Mouse (Mus musculus) mature B cell (primary cell): ENCODE data around the gene Hist2h2ab.
"Not testable (repeated sequence)": the region's sequence is repeated elsewhere in the genome, so short reads cannot be mapped to it uniquely, and the experiment has no call there.

ENCODE experiments used
- in situ Hi-C: fragments of 300-500 bp; cut with MboI; formaldehyde crosslinking; loops from 2 replicates; pipeline ENCODE4 v1.14.3; 2019

Hist2h2ab gene

DNA sequence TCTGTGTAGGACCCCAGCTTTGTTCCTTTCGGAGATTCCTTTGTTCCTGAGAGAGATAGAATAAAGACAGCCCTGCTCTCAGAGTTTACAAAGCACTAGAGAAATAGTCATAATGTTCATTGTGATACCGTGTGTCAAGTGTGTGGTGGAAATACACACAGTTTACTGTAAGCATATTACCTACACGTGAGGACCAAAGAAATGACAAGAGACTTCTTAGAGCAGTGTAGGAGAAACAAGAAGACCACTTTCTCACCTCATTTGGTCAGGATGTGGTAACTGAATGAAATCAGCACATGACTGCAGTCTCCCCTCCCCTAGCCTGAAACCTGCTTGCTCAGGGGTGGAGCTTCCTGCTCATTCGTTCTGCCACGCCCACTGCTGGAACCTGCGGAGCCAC is 21.5 kb upstream of the Hist2h2ab start:
- in situ Hi-C loops: no loop called here

DNA sequence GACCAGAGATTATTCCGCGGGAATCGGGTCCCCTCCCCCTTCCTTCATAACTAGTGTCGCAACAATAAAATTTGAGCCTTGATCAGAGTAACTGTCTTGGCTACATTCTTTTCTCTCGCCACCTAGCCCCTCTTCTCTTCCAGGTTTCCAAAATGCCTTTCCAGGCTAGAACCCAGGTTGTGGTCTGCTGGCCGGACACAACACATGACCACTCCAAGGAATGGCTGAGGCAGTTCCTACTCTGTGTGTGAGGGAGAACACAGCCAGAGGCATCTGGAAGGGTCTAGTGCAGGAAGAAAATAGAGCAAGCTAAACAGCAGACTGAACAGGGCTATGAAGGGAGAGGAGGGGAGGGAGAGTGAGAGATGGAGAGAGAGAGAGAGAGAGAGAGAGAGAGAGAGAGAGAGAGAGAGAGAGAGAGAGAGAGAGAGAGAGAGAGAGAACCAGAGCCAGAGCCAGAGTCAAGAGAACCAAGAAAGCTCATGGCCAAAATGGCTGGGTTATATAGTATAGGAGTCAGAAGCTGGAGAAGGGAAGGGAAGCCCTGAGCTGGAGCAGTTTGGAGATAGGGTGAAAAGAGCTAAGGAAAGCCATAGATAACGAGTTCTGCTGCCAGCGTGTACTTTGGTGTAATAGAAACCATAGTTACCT is 20.9 kb upstream of the Hist2h2ab start:
- in situ Hi-C loops: not testable (repeated sequence)

DNA sequence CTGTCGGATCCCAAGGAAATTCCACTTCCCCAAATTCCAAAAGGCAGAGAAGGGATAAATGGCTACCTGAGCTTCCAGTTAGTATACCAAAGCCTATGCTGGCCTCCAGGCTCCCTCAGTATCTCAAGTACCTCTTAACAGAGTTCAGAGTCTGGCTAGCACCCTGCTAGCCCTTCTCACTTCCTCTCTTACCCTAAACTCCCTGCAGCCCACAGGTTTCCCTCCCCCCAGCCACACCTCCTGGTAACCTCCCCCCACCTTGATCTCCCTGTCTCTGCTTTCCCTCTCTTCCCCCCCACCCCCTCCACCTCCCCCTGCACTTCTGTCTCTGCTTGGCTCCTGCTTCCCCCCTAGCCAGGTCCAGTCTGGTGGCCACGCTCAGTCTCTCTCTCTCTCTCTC is 19.9 kb upstream of the Hist2h2ab start:
- in situ Hi-C loops: no loop called here

DNA sequence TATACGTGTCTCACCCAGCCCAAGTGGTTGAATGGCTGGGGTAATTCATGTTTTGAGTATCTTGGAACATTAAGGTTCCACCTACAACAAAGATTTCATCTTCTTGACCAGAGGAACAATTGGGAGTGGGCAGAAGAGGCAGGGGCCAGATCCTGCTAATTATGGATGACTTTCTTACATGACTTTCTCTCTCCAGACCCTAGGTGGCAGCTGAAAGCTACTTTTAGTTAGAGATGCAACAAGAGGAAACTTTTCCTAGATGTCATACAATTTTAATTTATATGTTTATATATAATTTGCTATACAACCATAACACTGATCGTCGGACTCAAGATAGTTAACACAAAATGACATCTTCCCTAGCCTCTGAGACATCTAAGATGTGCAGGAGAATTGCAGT is 11.8 kb upstream of the Hist2h2ab start:
- in situ Hi-C loops: no loop called here

DNA sequence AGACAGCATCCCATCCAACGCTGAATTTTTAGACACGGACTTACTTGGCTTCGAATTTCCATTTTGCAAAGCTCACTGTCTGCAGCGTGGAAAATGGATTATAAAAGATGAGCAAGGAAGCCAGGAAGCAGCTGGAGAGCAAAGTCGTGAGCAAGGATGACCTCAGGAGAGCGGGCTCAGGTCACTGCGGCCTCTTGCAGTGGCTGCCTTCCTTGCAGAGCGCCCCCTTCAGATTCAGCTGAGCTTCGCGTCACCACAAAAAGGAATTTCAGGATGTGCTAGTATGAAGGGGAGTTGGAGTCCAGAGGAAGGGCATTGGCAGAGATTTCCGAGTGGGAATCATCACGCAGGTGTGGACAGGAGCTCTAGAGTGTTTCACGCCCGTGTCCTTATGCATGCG is 10.4 kb upstream of the Hist2h2ab start:
- in situ Hi-C loops: no loop called here

DNA sequence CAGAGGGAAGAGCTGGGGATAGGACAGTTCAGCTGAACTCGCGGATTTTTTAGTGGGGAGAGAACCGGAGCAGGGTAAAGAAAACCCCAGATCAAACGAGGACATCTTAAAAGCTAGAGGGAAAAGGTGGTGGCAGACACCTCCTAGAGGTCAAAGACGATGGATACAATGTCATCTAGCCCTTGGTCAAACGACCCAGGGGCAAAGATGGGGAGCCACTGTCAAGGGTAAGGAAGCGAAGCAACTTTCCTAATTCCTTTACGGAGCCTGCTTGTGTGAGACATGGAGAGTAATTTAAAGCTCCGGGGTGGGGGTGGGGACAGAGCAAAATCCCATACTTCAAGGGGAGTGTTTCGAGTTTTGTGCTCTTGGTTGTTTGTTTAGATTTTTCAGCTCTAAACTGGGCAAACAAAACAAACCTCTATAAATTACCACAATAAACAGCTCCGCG is 449 bp upstream of the Hist2h2ab start:
- in situ Hi-C loops: no loop called here

DNA sequence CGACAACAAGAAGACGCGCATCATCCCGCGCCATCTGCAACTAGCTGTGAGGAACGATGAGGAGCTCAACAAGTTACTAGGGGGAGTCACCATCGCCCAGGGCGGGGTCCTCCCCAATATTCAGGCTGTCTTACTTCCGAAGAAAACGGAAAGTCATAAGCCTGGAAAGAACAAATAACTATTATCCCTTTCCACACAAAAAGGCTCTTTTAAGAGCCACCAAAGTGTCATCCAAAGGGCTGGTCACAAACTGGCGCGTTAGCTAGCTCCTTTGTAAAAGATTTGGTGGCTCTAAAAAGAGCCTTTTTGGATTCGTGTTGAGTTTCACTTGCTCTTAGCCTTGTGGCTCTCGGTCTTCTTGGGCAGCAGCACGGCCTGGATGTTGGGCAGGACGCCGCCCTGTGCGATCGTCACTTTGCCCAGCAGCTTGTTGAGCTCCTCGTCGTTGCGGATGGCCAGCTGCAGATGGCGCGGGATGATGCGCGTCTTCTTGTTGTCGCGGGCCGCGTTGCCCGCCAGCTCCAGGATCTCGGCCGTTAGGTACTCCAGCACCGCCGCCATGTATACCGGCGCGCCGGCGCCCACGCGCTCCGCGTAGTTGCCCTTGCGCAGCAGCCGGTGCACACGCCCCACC is 583 bp downstream of the Hist2h2ab start:
- in situ Hi-C loops: loop anchor here (5.0 kb wide), 1 partner anchor 47 kb away; the partner anchor contains the start of genes Hist2h2bb and Hist2h3b

DNA sequence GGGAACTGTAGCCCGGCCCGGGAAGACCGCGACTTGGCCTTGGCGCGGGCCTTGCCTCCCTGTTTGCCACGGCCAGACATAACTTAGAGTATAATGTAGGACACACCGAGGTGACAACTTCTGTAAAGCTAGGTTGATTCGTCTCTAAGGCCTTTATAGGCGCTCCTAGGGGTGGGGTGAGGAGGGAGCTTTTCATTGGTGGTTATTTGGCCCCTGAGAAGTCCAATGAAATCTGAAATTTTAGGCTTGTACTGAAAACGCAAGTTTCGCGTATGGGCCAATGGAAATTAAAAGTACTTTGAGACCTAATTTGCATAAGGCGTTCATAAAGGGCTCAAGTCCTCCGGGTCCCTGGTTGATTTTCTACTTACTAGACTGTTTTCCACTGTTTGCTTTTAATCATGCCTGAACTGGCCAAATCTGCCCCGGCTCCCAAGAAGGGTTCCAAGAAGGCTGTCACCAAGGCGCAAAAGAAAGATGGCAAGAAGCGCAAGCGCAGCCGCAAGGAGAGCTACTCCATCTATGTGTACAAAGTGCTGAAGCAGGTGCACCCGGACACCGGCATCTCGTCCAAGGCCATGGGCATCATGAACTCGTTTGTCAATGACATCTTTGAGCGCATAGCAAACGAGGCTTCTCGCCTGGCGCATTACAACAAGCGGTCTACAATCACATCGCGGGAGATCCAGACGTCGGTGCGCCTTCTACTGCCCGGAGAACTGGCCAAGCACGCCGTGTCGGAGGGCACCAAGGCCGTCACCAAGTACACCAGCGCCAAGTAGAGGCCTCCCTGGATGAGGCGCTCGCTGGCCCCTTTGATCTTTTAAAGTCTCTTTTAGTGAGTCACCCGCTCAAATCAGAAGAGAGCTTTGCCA is 1.3 kb downstream of the Hist2h2ab start, which contains the start of the genes Hist2h2ac and Hist2h2be:
Gene Hist2h2ac (minus strand): TSS at position 116 of the 875 bp plus-strand sequence.
Gene Hist2h2be (plus strand): TSS at position 355 of the 875 bp plus-strand sequence.
- in situ Hi-C loops: loop anchor here (5.0 kb wide), 1 partner anchor 46 kb away; the partner anchor contains the start of genes Hist2h2bb and Hist2h3b

DNA sequence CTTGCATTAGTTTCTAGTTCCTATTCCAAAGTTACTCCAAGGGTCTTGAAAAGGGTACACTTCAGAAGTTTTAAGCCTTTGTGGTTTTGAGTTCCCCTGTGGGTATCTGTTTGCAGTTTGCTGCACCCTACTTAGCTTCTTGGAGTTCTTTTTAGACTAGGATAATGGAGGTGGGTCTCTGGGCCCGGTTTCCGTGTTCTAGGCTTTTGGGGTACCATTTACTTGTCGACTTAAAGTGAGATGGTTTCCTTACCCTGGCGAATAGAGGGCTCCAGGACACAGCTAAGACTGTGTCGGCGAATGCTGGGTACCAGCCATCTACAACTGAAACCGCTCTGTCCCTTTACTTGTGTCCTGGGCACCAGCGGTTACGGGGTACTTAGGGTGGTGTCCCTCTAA is 2.0 kb downstream of the Hist2h2ab start:
- in situ Hi-C loops: loop anchor here (5.0 kb wide), 1 partner anchor 46 kb away; the partner anchor contains the start of genes Hist2h2bb and Hist2h3b

DNA sequence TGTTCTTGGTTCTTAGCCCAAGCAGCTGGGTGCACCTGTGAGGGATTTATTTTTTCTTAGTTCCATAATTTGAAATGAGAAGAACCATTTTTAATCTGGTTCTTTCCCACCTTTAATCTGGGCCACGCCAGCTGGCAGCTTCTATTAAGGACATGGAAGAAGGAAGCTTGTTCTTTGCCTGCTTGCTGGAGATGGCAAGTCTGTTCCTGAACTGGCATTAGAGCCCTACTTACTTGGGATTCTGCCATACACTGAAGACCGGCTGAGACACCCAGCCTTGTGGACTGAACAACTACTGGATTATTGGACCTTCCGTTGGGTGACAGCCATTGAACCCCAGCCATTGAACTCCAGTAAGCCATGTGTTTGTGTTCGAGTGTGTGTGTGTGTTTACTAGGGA is 3.1 kb downstream of the Hist2h2ab start:
- in situ Hi-C loops: loop anchor here (5.0 kb wide), 1 partner anchor 45 kb away; the partner anchor contains the start of genes Hist2h2bb and Hist2h3b

DNA sequence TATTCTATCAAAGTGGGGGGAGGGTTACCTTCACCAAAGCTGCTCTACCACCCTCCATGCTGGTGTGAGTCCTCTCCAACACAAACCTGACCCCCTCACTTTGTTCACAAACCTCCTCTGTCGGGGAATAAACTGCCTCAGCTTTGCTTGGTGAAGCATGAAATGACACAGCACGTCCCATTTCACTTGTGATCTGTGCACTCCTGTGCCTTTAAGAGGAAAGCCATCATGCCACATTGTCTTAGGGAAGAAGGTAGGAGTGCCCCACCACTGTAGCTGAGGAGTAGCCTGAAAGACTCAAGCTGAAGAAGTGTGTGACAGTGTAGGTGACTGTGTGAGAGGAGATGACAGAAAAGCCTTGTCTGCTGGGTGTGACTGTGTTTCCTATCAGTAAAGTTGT is 5.8 kb downstream of the Hist2h2ab start:
- in situ Hi-C loops: no loop called here

DNA sequence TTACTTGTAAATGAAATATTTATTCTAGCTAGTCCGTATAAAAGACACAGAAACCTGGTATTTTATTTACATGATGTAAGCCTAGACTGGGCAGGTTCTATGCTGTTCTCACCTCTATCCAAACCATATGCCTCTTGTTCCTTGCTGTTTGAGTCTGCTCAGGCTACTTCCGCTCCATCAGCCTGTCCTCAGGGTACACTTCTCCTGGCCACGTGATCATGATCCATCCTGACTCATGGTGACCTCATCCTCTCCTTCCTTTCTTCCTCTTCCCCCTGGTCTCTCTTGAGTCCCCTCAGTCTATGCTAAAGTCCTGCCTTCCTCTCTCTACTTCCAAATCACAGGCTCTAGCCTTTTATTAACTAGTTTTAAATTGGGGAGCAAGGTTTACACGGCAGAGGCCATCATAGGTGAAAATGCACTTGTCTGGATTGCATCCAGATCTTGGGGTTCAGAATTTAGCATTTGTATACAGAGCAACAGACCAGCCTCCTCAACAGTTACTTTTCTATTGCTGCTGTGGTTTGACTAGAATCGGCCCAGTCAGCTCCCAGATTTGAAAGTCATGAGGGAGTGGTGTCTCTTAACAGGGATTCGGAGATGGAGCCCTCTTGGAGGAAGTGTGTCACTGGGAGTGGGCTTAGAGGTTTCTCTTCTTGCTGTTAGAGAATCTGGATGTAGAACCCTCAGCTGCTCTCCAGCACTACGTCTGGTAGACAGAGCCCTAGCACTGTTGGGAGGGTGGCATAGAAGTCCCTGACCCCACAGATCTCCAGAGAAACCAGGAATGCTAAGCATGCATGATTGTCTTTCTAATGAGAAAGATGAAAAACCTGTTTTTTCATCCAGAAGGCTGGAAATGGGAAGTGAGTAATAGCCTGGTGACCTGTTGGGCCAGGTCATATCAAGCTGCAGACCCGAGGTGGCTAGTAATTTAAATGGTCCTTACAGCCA is 7.3 kb downstream of the Hist2h2ab start:
- in situ Hi-C loops: no loop called here

DNA sequence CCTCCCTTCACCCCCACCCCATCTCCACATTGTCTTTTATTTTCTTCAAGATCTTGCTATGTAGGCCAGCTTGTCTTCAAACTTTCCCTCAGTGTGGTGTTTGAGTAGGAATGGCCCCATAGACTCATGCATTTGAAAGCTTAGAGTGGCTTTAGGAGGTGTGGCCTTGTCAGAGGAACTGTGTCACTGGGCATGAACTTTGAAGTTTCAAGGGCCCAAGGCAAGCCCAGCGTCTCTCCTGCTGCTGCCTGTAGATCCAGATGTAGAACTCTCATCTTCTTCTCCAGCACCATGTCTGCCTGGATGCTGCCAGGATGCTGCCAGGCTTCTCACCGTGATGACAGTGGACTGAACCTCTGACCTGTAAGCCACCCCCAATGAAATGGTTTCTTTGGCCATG is 9.2 kb downstream of the Hist2h2ab start:
- in situ Hi-C loops: no loop called here

DNA sequence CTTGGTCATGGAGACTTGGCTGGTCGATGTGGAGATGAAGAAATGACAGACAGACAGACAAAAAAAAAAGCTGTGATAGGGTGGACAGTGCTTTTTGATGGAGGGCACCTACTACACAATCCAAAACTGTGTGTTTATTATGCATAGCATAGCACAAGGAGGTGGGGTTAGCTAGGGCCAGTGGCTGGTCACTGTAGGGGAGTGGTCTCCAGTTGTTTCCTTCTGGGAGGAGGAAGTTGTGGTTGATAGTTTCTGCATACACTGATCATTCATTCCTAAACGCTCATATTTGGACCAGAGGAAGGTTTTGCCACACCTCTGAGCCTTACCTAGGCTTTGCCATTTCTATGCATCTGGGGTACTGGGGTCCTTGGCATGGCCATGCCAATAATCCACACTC is 10.7 kb downstream of the Hist2h2ab start:
- in situ Hi-C loops: no loop called here

DNA sequence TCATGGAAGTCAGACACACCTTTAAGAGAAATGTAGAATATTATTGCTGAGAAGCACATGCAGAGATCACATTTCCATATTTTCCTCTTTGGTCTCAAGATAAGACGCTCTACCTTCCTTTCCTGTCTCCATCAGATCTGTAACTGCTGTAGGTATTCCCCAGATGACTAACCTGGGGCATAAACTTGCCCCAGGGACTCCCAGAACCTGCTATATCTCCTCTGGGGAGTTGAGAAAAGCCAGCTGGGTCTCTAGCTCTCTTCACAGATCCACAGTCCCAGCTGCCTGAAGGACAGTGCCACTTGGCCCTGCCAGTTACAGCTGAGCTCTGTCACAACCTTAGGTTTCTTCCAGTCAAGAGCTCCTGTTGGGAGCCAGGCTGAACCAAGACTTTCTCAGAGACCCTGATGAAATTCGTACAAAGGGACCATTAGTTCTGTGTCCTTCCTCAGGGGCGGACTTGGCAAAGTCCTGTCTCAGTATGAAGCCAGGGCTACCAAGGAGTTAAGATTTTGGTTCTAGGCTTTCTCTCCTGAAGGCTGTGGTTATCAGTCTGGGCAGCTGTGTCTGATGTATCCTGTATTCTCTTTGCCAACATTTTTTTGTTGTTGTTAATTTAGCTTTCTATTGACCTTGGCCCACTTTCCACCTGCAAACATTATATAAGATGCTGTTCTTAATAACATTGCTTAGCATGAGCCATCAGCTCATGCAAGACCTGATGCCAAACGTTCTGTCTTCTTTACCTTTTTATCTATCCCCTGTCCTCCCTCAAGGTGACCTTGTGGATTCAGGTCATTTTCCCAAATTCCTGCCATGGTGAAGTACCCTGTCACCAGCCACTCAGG is 11.5 kb downstream of the Hist2h2ab start:
- in situ Hi-C loops: no loop called here

DNA sequence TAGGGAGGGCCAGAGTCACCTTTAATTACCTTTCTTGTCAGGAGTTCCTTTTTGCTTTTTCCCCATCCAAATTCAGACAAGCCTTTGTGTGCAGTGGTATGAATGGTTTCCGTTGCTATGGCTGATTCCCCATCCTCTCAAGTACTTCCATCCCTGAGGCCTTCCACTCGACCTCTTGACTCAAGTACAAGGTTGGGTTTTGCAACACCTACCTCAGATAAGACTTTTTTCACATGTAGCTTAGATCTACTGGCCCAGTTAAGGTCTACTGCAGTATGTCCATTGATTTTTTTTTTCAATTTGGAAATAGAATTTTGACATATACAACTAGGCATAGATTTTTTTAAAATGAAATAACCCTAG is 12.1 kb downstream of the Hist2h2ab start:
- in situ Hi-C loops: no loop called here

DNA sequence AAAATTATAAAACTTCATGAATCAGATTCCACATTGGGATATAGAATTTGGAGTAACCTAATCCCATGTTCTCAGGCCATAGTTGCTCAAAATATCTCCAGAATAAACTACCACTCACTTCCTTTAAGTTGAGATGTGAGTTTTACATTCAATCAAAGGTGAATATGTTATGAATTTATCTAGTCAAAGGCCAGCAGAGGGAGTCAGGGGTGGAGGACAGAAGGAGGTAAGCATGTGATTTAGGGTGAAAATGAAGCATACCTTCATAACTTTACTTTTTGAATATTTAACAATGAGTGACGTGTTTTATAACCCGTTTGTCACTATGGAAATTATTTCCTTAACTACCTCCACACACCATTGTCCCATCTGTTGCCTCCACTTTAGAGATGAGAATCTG is 15.2 kb downstream of the Hist2h2ab start:
- in situ Hi-C loops: no loop called here

DNA sequence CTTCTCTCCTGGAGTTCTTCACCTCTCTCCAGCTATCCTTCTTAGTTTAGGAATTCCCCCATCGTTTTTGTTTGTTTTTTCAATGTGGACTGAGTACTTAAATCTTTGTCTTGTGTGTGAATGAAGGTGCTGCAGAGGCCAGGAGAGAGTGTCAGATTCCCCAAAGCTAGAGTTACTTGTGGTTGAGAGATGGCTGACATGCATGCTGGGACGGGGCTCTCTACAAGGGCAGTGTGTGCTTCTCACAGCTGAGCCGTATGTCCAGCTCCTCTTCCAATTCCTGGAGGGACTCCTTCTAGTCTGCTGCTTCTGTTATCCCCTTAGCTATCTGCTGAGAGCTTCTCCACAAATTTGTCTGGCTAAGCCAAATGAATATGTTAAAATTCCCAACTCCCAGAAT is 16.2 kb downstream of the Hist2h2ab start:
- in situ Hi-C loops: no loop called here

DNA sequence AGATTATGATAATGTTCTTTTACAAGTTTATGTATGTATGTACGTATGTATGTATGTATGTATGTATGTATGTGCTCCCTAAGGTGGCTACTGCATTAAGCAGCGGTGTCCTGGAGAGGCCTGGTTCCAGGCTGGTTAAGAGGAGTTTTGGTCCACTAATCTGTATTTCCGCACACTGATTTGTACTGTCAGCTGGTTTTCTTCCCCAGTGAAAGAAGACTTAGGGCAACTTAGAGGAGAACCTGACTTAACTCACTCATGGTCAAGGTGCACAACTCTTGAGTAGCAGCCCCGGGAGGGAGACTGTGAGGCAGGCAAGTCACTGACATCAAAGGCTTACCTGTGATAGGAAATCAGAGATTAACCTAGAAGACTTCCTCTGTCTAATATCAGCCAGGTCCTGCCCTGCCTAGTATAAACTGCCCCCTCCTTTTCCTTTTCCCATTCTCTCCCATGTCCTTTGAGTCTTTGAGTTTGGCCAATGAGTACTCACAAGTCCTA is 17.2 kb downstream of the Hist2h2ab start:
- in situ Hi-C loops: no loop called here

DNA sequence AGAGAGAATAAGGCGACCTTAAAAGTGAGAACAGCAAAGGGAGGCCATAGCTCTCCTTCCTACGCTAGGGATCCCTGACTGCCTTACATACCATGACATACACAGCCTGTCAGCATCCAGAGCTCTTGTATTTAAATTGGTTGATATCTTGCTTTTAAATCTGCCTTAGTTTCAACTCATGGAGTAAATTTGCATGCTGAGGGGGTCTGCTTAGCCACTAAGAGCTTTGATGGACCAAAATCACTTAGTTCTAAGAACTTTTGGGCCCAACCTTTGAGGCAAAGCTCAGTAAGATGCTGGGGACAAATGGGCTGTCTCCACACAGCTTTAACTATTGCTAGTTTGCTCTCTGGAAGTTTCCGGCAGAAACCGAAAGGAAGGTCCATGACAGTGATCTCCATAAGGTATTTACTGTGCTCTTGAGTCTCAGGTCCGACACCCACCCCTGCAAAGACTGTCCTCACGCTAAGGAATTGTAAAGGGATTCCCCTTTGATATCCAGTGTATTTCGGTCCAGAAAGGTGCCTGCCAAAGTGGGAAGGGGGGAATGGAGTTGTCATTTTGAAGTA is 17.8 kb downstream of the Hist2h2ab start:
- in situ Hi-C loops: no loop called here
